ENCODE assay signal across 22 mouse cellular contexts in the genomic region with DNA sequence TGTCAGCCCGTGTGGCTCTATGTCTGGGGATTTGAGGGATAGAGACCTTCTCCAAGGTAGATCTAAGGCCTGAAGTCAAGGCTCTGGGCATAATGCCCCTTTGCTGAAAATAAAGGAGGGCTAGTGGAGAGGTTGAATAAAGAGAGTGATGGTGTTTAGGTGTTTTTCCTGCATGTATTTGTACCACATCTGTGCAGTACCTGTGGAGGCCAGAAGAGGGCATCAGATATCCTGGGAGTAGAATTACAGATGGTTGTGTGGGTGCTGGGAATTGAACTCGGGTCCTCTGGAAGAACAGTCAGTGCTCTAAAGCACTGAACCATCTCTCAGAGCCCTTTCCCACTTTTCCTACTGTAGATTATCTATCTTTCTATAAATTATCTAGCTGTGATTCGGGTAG. TPM values are rescaled to one million over a fixed set of nuclear protein-coding genes. Genes with fewer than 3 reads are reported as not detected.
DNase-seq lines count a peak whose midpoint lies in the region; ATAC-seq and TF ChIP-seq lines count a peak whose summit lies in the region.
"Had no signal": no experiment of that assay in that cellular context is flagged by ENCODE, and none has a peak within 500 bp of the region (broad histone marks: within the 10 kb centered on the region; RNA-seq: fewer than 3 reads in every experiment).

No protein-coding gene starts in this region.

- no peaks in the 10 kb centered on the region for H3K4me1 ChIP-seq in hindbrain, postnatal 0 days (ENCODE audit: insufficient read depth, low read length)
- no peaks in the 10 kb centered on the region; the same call in none of the 2 replicates for H3K4me1 ChIP-seq in hindbrain, embryonic 16.5 days (ENCODE audit: control insufficient read depth, insufficient read depth, low read depth, low read length)
- peaks cover 33% of the 10 kb centered on the region for H3K4me1 ChIP-seq in liver, postnatal 0 days (ENCODE audit: insufficient read depth)
- H3K4me1 ChIP-seq in liver, embryonic 12.5 days = peaks cover 23% of the 10 kb centered on the region
- peaks cover 11% of the 10 kb centered on the region for H3K4me1 ChIP-seq in G1E (ENCODE audit: insufficient read depth, low read depth, low read length)

- H3K4me2 ChIP-seq in hindbrain, postnatal 0 days (ENCODE audit: low read depth, low read length) = no peak overlapping the region
- no peak overlapping the region for H3K4me2 ChIP-seq in hindbrain, embryonic 16.5 days (ENCODE audit: low read length)
- no peak overlapping the region for H3K4me2 ChIP-seq in liver, postnatal 0 days (ENCODE audit: low read depth, low read length)
- no peak overlapping the region for H3K4me2 ChIP-seq in liver, embryonic 12.5 days
- H3K4me2 ChIP-seq: forebrain, embryonic 12.5 days; heart, embryonic 11.5 days; hindbrain, embryonic 14.5 days; limb, embryonic 12.5 days had no signal

- ATAC-seq in hindbrain, postnatal 0 days = no peak
- ATAC-seq in hindbrain, embryonic 16.5 days = no peak
- ATAC-seq in liver, postnatal 0 days = no peak
- ATAC-seq in liver, embryonic 12.5 days = no peak
- ATAC-seq in G1E (ENCODE audit: extremely low read depth, insufficient number of reproducible peaks, low FRiP score, poor library complexity, severe bottlenecking) = no peak

- WGBS in hindbrain, postnatal 0 days = 96% methylated on average over 3 of the region's 3 CpGs
- 100% methylated on average over 3 of the region's 3 CpGs for WGBS in hindbrain, embryonic 16.5 days
- WGBS in liver, postnatal 0 days (ENCODE audit: insufficient replicate concordance) = 83% methylated on average over 3 of the region's 3 CpGs
- 87% methylated on average over 3 of the region's 3 CpGs for WGBS in liver, embryonic 12.5 days (ENCODE audit: insufficient replicate concordance)

- no peaks in the 10 kb centered on the region for H3K36me3 ChIP-seq in hindbrain, postnatal 0 days (ENCODE audit: insufficient read depth, low read length)
- H3K36me3 ChIP-seq in hindbrain, embryonic 16.5 days (ENCODE audit: control insufficient read depth, insufficient read depth, low read length) = peaks cover 9% of the 10 kb centered on the region
- peaks cover 21% of the 10 kb centered on the region for H3K36me3 ChIP-seq in liver, postnatal 0 days (replicated peaks; ENCODE audit: insufficient read depth, low read length)
- H3K36me3 ChIP-seq in liver, embryonic 12.5 days = peaks cover 25% of the 10 kb centered on the region
- peaks cover 41% of the 10 kb centered on the region for H3K36me3 ChIP-seq in G1E (replicated peaks)

- H3K9ac ChIP-seq in hindbrain, postnatal 0 days (replicated peaks; ENCODE audit: low read length) = no peak overlapping the region
- H3K9ac ChIP-seq in hindbrain, embryonic 16.5 days (ENCODE audit: low read depth, low read length) = no peak overlapping the region
- no peak overlapping the region for H3K9ac ChIP-seq in liver, postnatal 0 days (replicated peaks)
- no peak overlapping the region for H3K9ac ChIP-seq in liver, embryonic 12.5 days
- H3K9ac ChIP-seq: forebrain, embryonic 12.5 days; hindbrain, embryonic 14.5 days; limb, embryonic 12.5 days had no signal

- DNase-seq in hindbrain, postnatal 0 days (ENCODE audit: low spot score) = no peak
- no peak for DNase-seq in liver, postnatal 0 days
- DNase-seq in G1E (ENCODE audit: low spot score) (no peak), ZHBTc4 (ENCODE audit: low read depth, low spot score) (peak; percentile 23)
- no peak for DNase-seq in layer of hippocampus, postnatal 25 days (ENCODE audit: extremely low spot score in 1 of 2, low spot score in 1 of 2)
- DNase-seq: adrenal gland, postnatal 36 days; cerebellum, adult 2 months; gastrocnemius, postnatal 25 days; kidney, adult 11 months; kidney, postnatal 10 days; lung, adult 18-20 months; right cerebral cortex, adult 18-20 months; thymus, postnatal 36 days had no signal

- H3K27ac ChIP-seq in hindbrain, postnatal 0 days = no peak overlapping the region
- no peak overlapping the region for H3K27ac ChIP-seq in hindbrain, embryonic 16.5 days (ENCODE audit: low read depth, low read length)
- H3K27ac ChIP-seq in liver, postnatal 0 days (ENCODE audit: low read depth) = no peak overlapping the region
- no peak overlapping the region for H3K27ac ChIP-seq in liver, embryonic 12.5 days
- H3K27ac ChIP-seq: embryonic facial prominence, embryonic 10.5 days; forebrain, embryonic 12.5 days; hindbrain, embryonic 14.5 days; limb, embryonic 12.5 days; macrophage; midbrain, embryonic 10.5 days had no signal

- no peaks in the 10 kb centered on the region for H3K9me3 ChIP-seq in hindbrain, postnatal 0 days (ENCODE audit: low read length)
- H3K9me3 ChIP-seq in hindbrain, embryonic 16.5 days (ENCODE audit: control insufficient read depth, low read length) = no peaks in the 10 kb centered on the region
- H3K9me3 ChIP-seq in liver, postnatal 0 days (ENCODE audit: low read length) = no peaks in the 10 kb centered on the region
- H3K9me3 ChIP-seq in liver, embryonic 12.5 days (replicated peaks) = no peaks in the 10 kb centered on the region
- H3K9me3 ChIP-seq in G1E (replicated peaks) = no peaks in the 10 kb centered on the region; the same call in none of the 2 replicates

- peak; percentile 45; the same call in 1 of the 2 replicates for TF ChIP-seq CTCF in hindbrain, postnatal 0 days (IDR thresholded peaks at IDR 0.05; ENCODE audit: low read depth)
- peak; percentile 44 for TF ChIP-seq CTCF in liver, postnatal 0 days (IDR thresholded peaks at IDR 0.05; ENCODE audit: low read depth)
- 0 out of 2 replicates have a peak, but pooled peaks have one; percentile 17 for TF ChIP-seq CTCF in G1E (IDR thresholded peaks at IDR 0.05; ENCODE audit: low read depth, low read length)

- H3K27me3 ChIP-seq in hindbrain, postnatal 0 days (ENCODE audit: insufficient read depth, low read length) = no peaks in the 10 kb centered on the region
- no peaks in the 10 kb centered on the region for H3K27me3 ChIP-seq in hindbrain, embryonic 16.5 days (replicated peaks; ENCODE audit: control insufficient read depth, insufficient read depth, low read length)
- no peaks in the 10 kb centered on the region for H3K27me3 ChIP-seq in liver, postnatal 0 days (ENCODE audit: insufficient read depth, low read length)
- H3K27me3 ChIP-seq in liver, embryonic 12.5 days (replicated peaks) = no peaks in the 10 kb centered on the region
- no peaks in the 10 kb centered on the region for H3K27me3 ChIP-seq in G1E (ENCODE audit: insufficient read depth, low read length)
- H3K27me3 ChIP-seq: forebrain, embryonic 12.5 days; limb, embryonic 12.5 days had no signal

- TF ChIP-seq EP300 in liver, postnatal 0 days (IDR thresholded peaks at IDR 0.05; ENCODE audit: low read depth) = no peak

- no peak overlapping the region for H3K4me3 ChIP-seq in hindbrain, postnatal 0 days (ENCODE audit: low read length)
- no peak overlapping the region for H3K4me3 ChIP-seq in hindbrain, embryonic 16.5 days (ENCODE audit: low read length)
- H3K4me3 ChIP-seq in liver, postnatal 0 days (ENCODE audit: low read depth, low read length) = no peak overlapping the region
- no peak overlapping the region for H3K4me3 ChIP-seq in liver, embryonic 12.5 days
- no peak overlapping the region for H3K4me3 ChIP-seq in G1E (ENCODE audit: low read depth, low read length)
- H3K4me3 ChIP-seq: embryonic facial prominence, embryonic 10.5 days; forebrain, embryonic 12.5 days; limb, embryonic 12.5 days; midbrain, embryonic 10.5 days had no signal

RNA-seq across cellular contexts. Expression of gene Snrk, which starts 27.7 kb away (rescaled TPM):
- total RNA-seq in hindbrain, postnatal 0 days (2014; rRNA removed) = 82.3 and 95.6 TPM in 2 replicates
- 67.1 and 68.5 TPM in 2 replicates for polyA plus RNA-seq in hindbrain, postnatal 0 days (2015; fragmentation: Nextera tagmentation; extraction: Ambion mirVana)
- polyA plus RNA-seq in hindbrain, embryonic 16.5 days (2015; fragmentation: Nextera tagmentation; extraction: Ambion mirVana) = 75.8 and 89.4 TPM in 2 replicates
- polyA plus RNA-seq in liver, postnatal 0 days (2015; fragmentation: Nextera tagmentation; extraction: Ambion mirVana) = 24.0 and 25.5 TPM in 2 replicates
- polyA plus RNA-seq in liver, embryonic 12.5 days (2016; fragmentation: Nextera tagmentation; extraction: Ambion mirVana) = 23.6 and 25.8 TPM in 2 replicates
- total RNA-seq in G1E (2014; fragmentation: Nextera tagmentation) (30.8 and 37.2 TPM in 2 replicates), G1E (2017) (19.9 and 27.8 TPM in 2 replicates)
- 16.4 and 29.5 TPM in 2 replicates for polyA plus RNA-seq in G1E (2012)
- 100 to 1,000 TPM; 100 to 108 TPM for total RNA-seq in layer of hippocampus, postnatal 25 days (2021)
